Mouse (Mus musculus) kidney, adult 10 weeks (tissue): ENCODE measurements around the gene Mastl. TPM values are rescaled to one million over a fixed set of nuclear protein-coding genes. Genes with fewer than 3 reads are reported as not detected.

Source experiments
- polyA plus RNA-seq: library from polyadenylated mRNA; stranded (reverse); fragments of 350-450 nt; fragmentation: Illumina TruSeq; extraction: RNeasy Lipid Tissue Mini Kit (QIAGEN cat#74804); gene quantifications from one replicate; pipeline ENCODE4 v1.2.3, GENCODE M21; 2014; ENCODE audit warnings: low read depth, low replicate concordance

Gene Mastl
- 3.6 TPM for polyA plus RNA-seq

DNA sequence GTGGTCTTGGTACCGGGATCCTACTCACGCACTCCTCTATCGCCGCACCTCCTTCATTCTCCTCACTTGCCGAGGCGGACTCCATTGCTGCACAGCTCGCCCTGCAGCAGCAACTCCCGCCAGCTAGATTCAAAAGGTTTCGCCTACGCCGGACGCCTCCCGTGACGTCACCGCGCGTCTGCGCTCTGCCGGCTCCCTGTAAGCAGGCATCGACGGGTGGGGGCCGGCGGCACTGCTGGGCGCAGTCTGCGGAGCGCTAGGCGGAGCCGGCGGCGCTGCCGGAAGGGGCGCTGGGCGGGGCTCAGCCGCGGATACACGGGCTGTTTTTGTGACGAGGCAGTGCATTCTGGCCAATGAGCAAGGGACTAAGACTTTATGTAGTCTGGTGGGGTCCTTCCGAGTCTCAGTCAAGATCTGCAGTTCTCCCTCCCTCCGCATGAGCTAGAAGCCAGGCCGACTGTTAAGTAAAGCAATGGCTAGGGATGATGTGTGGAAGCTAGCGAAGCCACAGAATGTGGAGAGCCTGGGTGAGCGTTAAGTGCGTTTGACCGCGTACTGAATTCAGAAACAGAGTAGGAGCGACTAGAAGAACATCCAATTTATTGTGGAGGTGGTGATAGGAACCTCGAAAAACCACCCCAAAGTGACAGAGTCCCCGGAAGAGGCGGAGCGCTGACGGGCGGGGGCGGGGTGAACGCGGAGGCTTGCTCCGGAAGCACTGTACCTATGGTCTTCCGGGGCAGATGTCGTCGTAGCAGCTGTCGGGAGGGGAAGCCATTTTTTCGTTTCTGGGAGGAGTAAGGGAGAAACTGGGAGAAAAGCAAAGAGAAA lies at the start of gene Mastl, which contains the start of gene Yme1l1:
TSS of gene Mastl (minus strand) at position 248 of the 831 bp plus-strand sequence.
TSS of gene Yme1l1 (plus strand) at position 593 of the 831 bp plus-strand sequence.

DNA sequence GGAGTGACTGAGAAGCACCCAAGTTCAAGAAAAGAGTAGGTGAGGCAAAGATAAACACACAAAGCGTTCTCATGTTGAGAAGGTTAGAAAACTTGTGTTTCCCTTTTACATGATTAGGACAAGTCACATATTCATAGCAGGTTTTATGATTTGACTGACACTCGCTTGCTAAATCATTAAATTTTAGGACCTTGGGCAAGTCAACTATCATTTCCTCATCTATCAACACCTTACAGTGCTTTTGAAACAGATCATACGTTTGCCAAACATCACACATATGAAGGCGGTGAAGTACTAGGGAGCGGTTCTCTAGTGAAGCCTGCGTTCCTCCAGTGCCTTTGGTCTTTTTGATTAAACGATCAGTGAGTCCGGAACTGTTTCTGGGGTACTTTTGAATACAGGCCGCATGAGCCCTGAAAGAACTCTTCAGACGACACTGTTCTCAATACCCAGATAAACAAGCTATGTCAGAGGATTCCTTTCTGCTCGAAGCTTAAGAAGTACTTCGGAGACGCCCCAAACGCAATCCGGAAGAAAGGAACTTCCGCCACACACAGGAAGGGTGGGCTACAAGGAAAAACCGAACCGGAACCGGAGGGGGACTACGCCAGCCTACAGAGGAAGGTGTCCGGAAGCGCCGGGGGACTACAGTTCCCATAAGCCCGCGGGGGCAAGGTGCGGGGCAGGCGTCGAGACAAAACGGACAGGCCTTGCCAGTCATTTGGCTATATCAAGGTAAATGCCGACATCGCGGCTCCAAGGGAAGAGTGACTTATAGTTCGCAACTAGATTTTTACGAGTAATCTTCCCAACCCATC lies 88.1 kb downstream of the Mastl start, which contains the start of gene Acbd5:
TSS of gene Acbd5 (plus strand) at position 616 of the 818 bp plus-strand sequence.

Other genes starting within 250 kb of the Mastl start
- 113 TPM for gene Abi1, start 115.8 kb downstream of the Mastl start, polyA plus RNA-seq
- gene Acbd5, start 87.9 kb downstream of the Mastl start, polyA plus RNA-seq, result 238 TPM
- gene Yme1l1, start 345 bp upstream of the Mastl start, polyA plus RNA-seq, result 215 TPM
- not detected for gene 4931423N10Rik, start 51.5 kb upstream of the Mastl start, polyA plus RNA-seq
- gene Nxph2, start 165.2 kb upstream of the Mastl start, polyA plus RNA-seq, result not detected